Mouse (Mus musculus): ENCODE data around the gene Btn1a1.
A peak's percentile ranks its signal among the peaks of the same experiment; 100 is the strongest.

The Btn1a1 gene

DNA sequence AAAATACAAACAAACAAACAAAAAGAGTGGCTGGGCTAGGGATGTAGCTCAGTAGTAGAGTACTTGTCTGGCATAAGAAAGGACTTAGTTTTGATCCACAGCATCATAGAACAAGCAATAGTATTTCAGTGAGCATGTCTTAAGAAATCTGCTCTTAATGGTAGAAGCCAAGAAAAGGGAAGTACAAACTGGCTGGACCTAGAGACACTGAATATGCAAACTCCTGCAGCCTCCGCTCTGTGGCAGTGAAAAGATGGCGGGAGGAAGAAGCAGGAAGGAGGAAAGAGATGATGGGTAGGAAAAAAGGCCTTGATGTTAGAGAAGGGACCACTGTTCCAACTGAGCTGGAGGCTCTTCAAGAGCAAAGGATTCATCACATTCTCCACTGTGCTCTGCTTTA lies 17.5 kb upstream of the Btn1a1 start:
- DNase-seq (ENCODE audit: low spot score): no peak

DNA sequence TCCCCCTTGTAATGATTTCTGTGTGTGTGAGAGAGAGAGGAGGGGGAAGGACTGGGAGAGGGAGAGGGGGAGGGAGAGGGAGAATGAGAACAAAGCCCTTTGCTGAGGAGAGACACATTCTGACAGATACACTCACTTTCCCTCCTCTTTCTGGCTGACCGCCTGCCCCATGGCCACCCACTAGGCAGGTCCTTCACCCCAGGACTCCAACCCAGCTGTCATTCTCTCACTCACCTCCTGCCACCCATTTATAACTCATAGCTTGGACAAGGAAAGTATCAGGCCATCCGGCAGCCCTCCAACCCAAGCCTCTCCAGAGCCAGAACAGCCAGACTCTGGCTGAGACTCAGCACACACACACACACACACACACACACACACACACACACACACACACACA lies 10.0 kb upstream of the Btn1a1 start:
- DNase-seq (ENCODE audit: low spot score): no peak

DNA sequence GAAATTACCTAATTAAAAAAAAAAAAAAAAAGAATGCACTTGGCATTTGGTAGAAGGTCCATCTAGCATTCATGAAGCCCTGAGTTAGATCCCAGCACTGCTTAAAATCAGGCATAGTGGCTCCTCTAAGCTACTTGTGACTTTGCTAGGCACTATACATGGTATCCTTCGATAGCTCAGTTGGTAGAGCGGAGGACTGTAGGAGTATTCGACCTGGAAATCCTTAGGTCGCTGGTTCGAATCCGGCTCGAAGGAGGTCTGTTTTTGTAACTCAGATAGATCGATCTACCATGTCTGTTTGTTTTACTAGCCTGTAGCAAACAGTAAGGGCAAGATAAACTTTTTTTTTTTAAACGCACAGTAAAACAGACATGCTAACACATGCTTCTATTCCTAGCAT lies 1.2 kb upstream of the Btn1a1 start:
- no peak for DNase-seq (ENCODE audit: low spot score)

DNA sequence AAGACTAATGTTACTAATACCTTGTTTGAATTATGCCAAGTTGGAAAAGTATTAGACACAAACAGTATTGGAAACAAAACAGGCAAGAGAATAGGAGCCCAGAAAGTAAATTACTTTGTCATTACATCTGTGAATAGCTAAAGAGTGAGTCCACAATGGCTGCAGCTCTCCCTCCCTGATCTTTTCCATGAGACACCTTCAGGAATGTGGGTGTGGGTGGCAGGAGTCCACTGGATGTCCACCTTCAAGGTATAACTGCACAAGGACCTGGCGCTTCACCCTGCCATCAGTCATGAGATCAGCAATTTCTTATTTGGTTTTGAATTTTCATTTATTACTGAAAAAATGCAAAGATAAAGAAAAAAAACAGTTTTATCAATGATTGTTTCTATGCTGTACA lies 605 bp upstream of the Btn1a1 start:
- no peak for DNase-seq (ENCODE audit: low spot score)

DNA sequence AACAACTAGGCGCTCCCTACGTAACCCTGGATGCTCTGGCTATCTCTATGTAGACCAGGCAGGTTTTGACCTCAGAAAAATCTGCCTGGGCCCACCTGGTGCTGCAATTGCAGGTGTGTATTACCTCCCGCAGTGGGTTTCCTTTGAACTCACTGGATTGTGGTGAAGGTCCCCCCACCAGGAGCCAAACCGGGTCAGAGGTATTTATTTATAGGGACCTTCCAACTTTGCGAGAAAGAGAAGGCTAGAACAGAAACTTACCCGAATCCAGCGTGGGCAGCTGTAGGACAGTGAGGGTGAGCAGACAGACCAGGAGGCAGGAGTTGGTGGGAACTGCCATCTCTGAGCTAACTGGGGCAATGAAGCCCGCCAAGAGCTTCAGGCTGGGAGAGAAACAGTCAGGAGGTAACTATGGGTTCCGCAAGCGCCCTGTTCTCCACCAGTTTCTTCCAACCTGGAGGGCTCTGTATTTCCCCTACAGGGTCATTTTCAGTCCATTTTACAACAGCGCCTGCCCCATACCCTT lies 797 bp downstream of the Btn1a1 start:
- no peak for DNase-seq (ENCODE audit: low spot score)

DNA sequence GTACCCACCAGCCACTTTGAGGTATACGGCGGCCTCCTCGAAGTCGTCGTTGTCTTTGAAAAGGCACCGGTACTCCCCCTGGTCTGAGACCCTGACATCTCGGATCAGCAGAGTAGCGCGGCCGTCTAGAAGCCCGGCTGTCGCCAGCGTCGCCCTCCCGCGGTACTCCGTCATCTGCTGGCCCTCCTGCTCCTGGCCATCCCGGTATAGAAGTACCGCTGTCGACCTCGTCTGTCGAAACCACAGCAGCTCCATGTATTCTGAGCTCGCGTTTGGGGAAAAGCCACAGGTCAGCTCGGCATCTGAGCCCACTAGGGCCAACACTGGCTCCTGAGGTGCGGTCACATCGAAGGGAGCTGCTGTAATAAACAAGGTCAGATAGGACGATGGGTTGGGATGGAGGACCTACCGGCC lies 1.5 kb downstream of the Btn1a1 start:
- no peak for DNase-seq (ENCODE audit: low spot score)

DNA sequence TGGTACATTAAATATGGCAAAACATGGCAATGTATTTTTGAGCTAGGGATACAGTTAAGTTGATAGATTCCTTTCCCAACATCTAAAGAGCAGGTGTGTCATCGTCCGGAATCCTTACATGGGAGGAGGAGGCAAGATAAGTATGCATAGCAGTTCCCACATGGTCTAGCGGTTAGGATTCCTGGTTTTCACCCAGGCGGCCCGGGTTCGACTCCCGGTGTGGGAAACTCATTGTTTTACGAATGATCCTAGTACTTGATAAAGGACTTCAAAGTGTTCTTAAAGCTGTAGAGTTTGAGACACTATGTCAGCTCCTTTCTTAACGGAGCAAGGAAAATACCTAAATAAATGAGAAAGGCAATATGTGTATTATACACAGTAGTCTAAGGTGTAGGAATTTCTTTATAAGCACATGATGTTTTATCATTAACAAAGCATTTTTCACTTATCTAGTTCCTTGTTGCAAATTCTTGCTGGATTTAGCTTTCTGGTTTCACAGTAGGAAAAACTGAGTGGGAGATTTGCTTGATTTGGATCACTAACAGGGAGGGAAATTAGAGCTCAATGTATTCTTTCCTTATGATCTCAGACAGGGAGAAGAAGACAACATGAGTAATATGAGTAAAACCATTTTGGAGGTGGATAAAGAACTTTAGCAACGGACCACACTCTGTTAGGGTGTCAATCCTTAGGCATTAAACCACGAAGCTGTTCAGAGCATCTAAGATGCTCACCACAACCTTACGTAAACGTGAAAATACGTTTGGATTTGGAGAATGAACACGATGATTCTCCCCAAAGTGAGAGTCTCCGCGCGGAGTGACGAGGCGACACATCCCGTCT lies 2.1 kb downstream of the Btn1a1 start:
- no peak for DNase-seq (ENCODE audit: low spot score)

DNA sequence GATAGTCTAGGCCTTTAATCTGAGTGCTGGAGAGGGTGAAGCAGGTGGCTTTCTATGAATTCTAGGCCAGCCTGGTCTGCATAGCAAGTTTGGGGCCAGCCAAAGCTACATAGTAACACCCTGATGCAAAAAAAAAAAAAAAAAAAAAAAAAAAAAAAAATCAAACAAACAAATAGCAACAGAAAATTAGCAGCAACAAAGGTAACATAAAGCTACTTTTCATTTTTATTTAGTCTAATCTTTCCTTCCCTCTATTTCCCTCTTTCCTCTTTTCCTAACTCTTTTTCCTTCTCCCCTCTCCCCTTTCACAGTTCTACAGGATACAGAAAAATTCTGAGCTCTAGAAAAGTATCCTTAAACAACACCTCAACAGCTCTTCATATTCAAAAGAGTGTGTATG lies 3.0 kb downstream of the Btn1a1 start:
- DNase-seq (ENCODE audit: low spot score): no peak

DNA sequence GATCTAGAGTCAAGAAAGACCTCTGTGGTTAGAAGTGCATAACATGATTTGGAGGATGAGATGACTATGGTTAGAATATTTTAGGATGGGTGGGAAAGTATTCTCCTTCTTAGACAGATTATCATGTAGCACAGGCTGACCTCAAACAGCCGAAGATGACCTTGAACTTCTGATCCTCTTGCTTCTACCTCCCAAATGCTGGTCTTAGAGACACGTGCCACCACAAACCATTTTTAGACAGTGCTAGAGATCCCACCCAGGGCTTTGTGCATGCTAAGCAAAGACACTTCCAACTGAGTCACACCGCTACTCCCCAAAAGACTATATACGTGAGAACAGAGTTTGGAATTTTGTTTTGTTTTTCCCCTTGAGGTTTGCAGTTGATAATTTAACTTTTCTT lies 3.6 kb downstream of the Btn1a1 start:
- DNase-seq (ENCODE audit: low spot score): no peak

DNA sequence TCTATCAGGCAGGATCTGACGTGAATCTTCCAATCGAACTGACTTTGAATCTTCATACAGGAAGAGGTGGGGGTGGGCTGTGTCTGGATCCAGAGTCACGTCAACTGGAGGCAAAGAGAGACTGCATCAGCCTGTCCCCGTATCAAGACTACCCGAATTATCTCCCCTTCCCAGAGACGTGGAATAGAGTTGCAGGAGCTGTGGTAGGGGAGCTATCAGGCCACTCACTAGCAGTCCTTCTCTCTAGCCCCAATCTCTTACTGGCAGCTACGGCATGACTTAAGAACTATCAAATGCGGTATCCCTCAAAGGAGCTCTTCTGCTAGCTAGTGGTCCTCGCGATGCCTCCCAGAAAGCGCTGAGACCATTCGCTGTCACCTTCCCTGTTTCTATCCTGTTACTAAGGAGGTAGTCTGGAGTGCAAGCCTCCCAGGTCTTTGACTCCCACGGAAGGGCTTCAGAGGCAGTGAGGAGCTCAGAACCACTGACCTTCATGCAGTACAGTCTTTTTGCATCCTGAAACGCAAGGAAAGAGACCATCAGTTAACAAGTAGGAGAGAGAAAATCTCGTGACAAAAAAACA lies 6.3 kb downstream of the Btn1a1 start:
- no peak for DNase-seq (ENCODE audit: low spot score)

DNA sequence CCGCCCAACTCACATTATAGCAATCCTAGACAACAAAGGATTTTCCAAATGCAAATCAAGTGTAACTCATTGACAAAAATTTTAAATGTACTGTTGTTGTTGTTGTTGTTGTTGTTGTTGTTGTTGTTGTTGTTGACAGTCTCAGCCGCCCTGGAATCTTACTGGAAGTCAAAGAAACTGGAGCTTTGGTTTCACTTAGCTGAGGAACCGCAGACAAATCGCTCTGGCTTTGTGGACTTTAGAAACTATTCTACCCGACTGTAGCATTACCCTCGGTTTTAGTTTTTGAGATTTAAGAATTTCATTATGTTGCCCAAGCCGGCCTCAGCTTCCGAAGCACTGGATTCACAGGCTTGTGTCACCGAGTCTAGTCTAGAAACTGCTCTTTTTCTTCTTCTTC lies 11.8 kb downstream of the Btn1a1 start:
- DNase-seq (ENCODE audit: low spot score): no peak

DNA sequence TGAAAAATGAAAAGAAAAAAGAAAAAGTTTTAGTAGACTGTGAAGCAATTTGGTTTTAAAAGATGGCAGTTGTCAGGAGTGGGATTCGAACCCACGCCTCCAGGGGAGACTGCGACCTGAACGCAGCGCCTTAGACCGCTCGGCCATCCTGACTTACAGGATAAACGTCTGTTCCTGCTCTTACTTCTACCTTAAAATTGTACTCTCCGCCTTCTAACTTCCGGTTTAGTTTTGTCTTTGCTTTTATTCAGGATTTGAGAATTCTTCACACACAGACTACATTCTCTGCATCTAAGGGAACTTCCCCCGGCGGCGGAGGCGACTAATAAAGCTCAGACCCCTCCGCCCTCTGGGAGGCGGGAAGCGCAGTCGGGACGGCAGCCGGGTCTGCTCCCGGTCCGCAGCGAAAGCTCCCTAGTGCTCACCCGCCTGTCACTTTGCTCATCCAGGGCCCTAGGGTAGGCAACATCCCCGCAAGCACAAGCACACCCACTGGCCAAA lies 12.3 kb downstream of the Btn1a1 start:
- no peak for DNase-seq (ENCODE audit: low spot score)

DNA sequence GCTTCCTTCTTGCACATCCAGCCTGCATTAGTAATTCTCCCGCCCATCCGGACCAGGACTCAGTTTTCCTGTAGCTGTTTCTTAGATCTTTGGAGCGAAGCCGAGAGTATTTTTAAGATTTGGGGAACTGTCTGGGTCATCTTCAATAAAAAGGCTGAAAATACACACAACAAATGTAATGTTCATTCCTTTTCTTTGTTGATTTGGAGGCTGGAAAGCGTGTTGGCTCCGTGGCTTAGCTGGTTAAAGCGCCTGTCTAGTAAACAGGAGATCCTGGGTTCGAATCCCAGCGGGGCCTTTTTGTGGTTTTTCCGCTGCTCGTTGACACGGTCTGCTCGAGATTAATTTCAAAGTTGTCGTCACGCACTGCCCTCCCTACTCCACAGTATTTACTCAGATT lies 15.3 kb downstream of the Btn1a1 start:
- no peak for DNase-seq (ENCODE audit: low spot score)

DNA sequence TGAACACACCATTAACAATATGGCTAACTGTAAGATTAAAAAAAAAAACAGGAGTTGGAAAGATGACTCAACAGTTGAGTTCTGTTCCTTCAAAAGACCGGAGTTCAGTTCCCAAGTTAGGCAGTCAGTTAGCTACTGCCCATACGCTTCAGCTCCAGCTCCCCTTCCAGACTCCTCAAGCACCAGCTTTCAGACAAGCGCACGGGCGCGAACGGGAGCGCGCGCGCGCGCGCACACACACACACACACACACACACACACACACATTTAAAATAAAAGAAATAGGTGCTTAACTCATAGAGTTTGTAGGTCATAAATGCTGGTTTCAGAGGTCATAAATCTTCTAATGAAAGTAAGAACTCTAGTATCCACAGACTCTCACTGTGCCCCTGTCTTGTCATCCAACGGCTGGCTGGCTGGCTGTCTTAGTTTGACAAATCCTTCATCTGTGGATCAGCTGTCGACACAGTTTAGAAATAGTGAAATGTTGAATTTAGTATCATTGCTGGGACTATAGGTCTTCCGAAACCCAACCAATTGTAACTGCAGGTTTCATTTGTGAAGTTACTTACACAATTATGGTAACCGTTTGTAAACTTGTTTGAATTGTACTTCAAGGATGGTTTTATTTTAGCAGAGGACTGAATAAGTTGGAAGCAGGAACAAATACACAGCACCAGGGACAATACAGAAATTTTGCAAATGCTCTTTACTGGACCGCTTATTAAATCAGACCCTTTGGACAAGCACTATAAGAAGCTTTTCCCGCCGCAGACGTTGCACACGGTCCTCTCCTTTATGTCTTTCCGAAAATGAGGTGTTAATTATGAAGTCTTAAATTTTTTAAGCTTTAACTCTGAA lies 16.2 kb downstream of the Btn1a1 start:
- DNase-seq (ENCODE audit: low spot score): no peak

DNA sequence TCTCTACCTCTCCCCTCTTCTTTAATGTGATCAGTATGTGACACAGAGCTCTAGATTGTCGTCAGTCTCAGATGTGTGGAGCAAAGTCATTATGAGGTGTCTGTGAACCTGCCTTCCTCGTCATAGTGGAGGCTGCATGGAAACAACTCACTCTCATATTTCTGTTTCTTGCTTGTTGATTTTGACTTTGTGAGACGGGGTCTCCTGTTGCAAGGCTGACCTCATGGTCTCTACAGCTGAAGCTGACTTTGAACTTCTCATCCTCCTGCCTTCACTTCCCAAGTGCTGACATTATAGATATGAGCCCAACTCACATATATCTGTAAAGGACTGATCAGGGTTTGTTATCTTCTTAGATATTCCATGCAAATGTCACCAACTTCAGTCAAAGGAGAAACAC lies 16.9 kb downstream of the Btn1a1 start:
- DNase-seq (ENCODE audit: low spot score): no peak

DNA sequence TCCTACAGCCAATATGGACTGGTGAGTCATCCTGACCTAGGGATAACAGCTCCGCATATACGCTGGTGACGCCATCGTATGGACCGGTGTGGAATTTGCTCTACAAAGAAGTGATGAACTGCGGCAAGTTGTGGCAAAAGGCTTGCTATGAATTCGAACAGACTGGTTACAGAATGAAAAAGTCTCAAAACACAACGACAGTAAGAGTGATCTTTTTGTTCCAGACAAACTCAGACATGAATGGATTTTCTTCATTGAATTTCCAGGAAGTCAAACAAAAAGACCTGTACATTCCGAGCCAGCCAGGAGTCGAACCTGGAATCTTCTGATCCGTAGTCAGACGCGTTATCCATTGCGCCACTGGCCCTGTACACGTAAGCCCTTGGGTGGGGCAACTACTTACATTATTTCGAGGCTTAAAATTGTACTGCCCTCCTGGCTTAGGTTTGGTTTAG lies 19.2 kb downstream of the Btn1a1 start:
- DNase-seq (ENCODE audit: low spot score): no peak

DNA sequence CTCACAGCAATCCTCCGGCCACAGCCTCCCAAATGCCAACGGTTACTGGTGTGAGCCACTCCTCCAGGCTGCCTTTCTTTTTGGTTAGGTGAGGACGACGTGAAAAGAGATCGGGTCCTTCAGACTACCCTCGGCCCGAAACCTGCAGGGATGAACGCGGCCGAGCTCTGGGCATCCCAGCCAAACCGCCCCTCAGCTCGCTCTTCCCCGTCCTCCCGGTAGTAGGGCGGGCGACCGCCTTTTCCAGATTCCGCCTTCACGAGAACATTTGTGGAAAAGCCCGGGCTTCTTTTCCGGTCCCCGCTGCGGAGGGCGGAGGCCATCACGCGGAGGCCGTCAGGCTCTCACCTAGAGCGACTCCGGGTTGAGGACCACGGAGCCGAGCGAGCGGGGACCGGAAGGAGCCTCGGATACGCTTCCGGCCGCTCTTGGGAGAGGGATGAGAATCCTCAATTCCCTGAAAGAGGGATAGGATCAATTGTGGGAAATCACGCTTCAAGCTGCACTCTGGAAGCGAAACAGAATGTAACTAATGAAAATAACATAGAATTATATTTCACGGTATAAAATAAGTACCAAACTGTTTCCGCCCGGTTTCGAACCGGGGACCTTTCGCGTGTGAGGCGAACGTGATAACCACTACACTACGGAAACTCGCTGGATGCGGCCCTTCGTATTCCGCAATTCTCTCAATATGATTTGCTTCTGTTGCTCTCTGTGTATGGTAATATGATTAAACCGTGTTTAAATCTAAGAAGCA lies 20.0 kb downstream of the Btn1a1 start:
- DNase-seq (ENCODE audit: low spot score): peak; percentile 68

DNA sequence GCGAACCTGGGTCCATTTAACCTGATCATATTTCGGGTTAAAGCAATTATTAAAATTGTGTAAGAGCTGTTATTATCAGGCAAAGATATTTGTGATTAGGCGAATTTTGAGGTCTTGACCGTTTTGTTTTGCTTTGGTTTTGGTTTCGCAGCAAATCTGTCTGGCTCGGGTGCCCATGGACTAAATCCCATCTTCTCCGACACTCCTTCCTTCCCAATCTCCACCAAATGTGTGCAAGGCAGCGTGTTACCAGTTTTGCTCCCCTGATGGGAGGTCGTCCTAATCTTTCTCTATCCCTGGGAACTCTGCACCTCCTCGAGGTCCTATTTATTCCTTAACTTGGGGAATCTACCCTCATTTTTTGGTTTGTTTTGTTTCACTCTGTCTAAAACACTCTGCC lies 20.5 kb downstream of the Btn1a1 start:
- DNase-seq (ENCODE audit: low spot score): no peak

DNA sequence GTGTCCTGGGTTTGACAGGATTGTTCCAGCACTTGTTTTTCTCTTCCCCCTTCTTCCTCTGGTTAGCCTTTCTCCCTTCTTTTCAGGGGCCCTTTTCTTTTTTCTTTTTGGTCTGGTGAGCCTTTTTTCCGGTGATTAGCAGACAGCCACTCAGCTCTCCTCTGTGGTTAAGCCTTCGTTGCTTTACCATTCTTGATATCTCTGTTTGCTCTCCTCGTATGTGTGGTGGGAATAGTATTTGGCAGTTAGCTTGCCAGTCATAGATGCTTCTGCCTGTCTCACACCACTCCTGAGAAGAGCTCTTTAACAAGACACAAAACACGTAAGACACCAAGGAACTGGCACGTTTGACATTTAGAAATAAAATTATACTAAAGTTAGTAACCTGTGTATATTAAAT lies 21.2 kb downstream of the Btn1a1 start:
- no peak for DNase-seq (ENCODE audit: low spot score)

DNA sequence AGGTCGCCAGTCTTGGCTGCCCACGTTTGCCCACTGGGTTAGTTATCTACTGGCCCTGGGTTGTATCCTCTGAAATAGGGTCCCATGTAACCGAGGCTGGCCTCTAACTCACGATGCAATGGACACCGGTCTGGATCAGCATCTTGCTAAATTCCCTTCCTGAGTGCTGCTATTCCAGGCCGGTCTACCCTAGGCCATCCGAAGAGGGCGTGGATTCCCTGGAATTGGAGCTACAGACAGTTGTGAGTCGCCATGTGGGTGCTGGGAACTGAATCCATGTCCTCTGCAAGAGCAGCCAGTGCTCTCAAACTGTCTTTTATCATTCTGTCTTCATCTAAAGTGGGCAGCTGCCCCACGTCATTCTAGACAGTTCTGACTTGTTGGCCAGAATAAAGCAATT lies 25.8 kb downstream of the Btn1a1 start:
- DNase-seq (ENCODE audit: low spot score): no peak

DNA sequence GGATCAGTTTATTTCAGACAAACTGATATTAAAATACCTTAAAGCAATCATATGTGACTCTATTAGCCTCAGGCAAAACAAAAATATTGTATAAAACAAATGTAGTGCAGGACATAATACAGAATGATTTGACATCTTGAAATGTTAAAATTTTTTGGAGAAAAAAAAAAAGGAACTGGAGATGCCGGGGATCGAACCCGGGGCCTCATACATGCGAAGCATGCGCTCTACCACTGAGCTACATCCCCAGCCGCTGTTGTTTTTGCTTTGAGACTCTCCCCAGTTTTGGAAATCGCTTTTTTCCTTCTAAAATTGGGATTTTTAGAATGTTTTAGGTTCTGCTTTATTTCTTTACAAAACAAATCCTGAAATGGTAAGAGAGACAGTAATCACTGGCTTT lies 27.2 kb downstream of the Btn1a1 start:
- DNase-seq (ENCODE audit: low spot score): no peak

DNA sequence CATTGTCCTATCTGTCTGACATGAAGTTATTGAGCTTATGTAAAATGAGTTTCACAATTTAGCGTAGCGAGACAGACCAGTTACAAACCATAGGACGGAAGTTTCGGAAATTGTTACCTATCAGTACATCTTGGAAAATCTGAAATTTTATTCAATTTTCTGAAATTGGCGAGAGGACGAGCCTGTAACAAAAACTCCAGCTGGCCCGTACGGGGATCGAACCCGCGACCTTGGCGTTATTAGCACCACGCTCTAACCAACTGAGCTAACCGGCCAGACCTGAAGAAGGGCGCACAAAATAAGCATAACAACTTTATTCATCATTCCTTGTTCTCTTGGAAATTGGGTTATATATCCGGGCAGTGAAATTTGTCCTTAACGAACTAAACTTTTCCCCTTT lies 27.8 kb downstream of the Btn1a1 start:
- peak; percentile 42 for DNase-seq (ENCODE audit: low spot score)

All from urinary bladder, postnatal 10 days (tissue).